Mouse (Mus musculus) cortical plate, adult 2 months (tissue): ENCODE measurements around the gene Actr5.

Experiments
- CTCF ChIP-seq: fragments of 200-500 bp; IDR thresholded peaks from 2 replicates; pipeline ENCODE4 v1.5.1; 2011; ENCODE audit warnings: mild to moderate bottlenecking, control low read depth, low read length; ENCODE audit not compliant: insufficient read depth; ENCODE audit errors: extremely low read depth
- POLR2A ChIP-seq: fragments of 200-500 bp; IDR thresholded peaks from 2 replicates; pipeline ENCODE4 v1.6.1; 2011; ENCODE audit warnings: mild to moderate bottlenecking, low read length, control low read depth; ENCODE audit not compliant: insufficient read depth; ENCODE audit errors: extremely low read depth

- TF ChIP-seq CTCF (no peak), POLR2A (no peak)
These were observed 57.8 kb downstream of the Actr5 start for GRCm38 (mm10) chr2:158682344-158683037.
